Mouse (Mus musculus) spleen, adult 2 months (tissue): Measurements from ENCODE around the gene Msh6. TPM values are rescaled to one million over a fixed set of nuclear protein-coding genes. Genes with fewer than 3 reads are reported as not detected.
"Not testable (repeated sequence)": the region's sequence is repeated elsewhere in the genome, so short reads cannot be mapped to it uniquely, and the experiment has no call there.

Source experiments
- DNase-seq, 2 experiments: peaks; one replicate each; pipeline versions ENCODE4 v3.0.0 to v3.0.0-alpha.2; 2012 to 2021; ENCODE audit warnings: low spot score in 2 of 2, low read depth in 1 of 2
- H3K27ac ChIP-seq: fragments of 200-500 bp; 2 replicates; pipeline ENCODE4 v1.5.1; 2012; ENCODE audit warnings: low read length, inconsistent platforms; ENCODE audit not compliant: insufficient read depth
- H3K27me3 ChIP-seq: fragments of 200-500 bp; 2 replicates; pipeline ENCODE4 v1.6.1; 2012; ENCODE audit warnings: mild to moderate bottlenecking, moderate library complexity, low read length, inconsistent platforms; ENCODE audit not compliant: control insufficient read depth, insufficient read depth
- H3K36me3 ChIP-seq: fragments of 200-500 bp; 2 replicates; pipeline ENCODE4 v1.6.1; 2012; ENCODE audit warnings: mild to moderate bottlenecking, low read length, inconsistent platforms; ENCODE audit not compliant: control insufficient read depth, insufficient read depth
- H3K4me1 ChIP-seq: fragments of 200-500 bp; 2 replicates; pipeline ENCODE4 v1.6.1; 2011; ENCODE audit warnings: inconsistent platforms; ENCODE audit not compliant: control insufficient read depth, insufficient read depth, insufficient read length
- H3K4me3 ChIP-seq: fragments of 200-500 bp; 2 replicates; pipeline ENCODE4 v1.5.1; 2011; ENCODE audit warnings: mild to moderate bottlenecking, inconsistent platforms; ENCODE audit not compliant: insufficient read depth, insufficient read length; ENCODE audit errors: extremely low read depth
- CTCF ChIP-seq: fragments of 200-500 bp; IDR thresholded peaks from 2 replicates; pipeline ENCODE4 v1.5.1; 2011; ENCODE audit warnings: mild to moderate bottlenecking, inconsistent platforms; ENCODE audit not compliant: insufficient read depth, insufficient read length, insufficient replicate concordance; ENCODE audit errors: extremely low read depth
- POLR2A ChIP-seq: fragments of 200-500 bp; IDR thresholded peaks from 2 replicates; pipeline ENCODE4 v1.6.1; 2011; ENCODE audit warnings: low read depth, low read length, inconsistent platforms
- WGBS: fragments of 180-500 bp; shearing (Covaris S2); methylation state at CpG from one replicate; pipeline ENCODE4 v1.1.7; 2018; 5-methylcytosine and 5-hydroxymethylcytosine counted together
- polyA plus RNA-seq: library from polyadenylated mRNA; depleted of rRNA; stranded (reverse); fragments of >200 nt; gene quantifications from 2 replicates; pipeline ENCODE4 v1.2.3, GENCODE M21; 2012

Msh6 gene
- polyA plus RNA-seq, 1 experiment: 2.8 TPM

- WGBS: 100% methylated on average over 1 of the region's 1 CpGs
- no peak for DNase-seq
- no peak for TF ChIP-seq CTCF
- Histone ChIP-seq H3K4me3 (no peak overlapping the region), H3K36me3 (peaks cover 30% of the 10 kb centered on the region), H3K27me3 (no peaks in the 10 kb centered on the region), H3K4me1 (no peaks in the 10 kb centered on the region), H3K27ac (no peak overlapping the region)
Observed at GRCm38 (mm10) chr17:88004892-88005291, 30.0 kb downstream of the Msh6 start.

- Histone ChIP-seq H3K27ac (no peak overlapping the region), H3K27me3 (no peaks in the 10 kb centered on the region), H3K36me3 (peaks cover 36% of the 10 kb centered on the region), H3K4me1 (no peaks in the 10 kb centered on the region), H3K4me3 (no peak overlapping the region)
- TF ChIP-seq CTCF (no peak), POLR2A (no peak)
- DNase-seq: no peak
- WGBS: 95% methylated on average over 8 of the region's 8 CpGs
Observed at GRCm38 (mm10) chr17:88006956-88007355, 32.1 kb downstream of the Msh6 start.

- H3K27me3 ChIP-seq: no peaks in the 10 kb centered on the region
- peaks cover 6% of the 10 kb centered on the region for H3K4me1 ChIP-seq
- WGBS: 76% methylated on average over 1 of the region's 1 CpGs
- no peak overlapping the region for H3K4me3 ChIP-seq
- H3K36me3 ChIP-seq: peaks cover 27% of the 10 kb centered on the region
- no peak overlapping the region for H3K27ac ChIP-seq
- TF ChIP-seq POLR2A (no peak), CTCF (no peak)
- DNase-seq: no peak
Observed at GRCm38 (mm10) chr17:88014456-88014855, 39.6 kb downstream of the Msh6 start.

GRCm38 (mm10) chr17:88016027-88016426 is 41.2 kb downstream of the Msh6 start:
- H3K4me3 ChIP-seq, DNase-seq, H3K27me3 ChIP-seq, H3K27ac ChIP-seq, H3K4me1 ChIP-seq: not testable (repeated sequence)
- WGBS: 94% methylated on average over 8 of the region's 8 CpGs
- peaks cover 20% of the 10 kb centered on the region for H3K36me3 ChIP-seq

- TF ChIP-seq CTCF: no peak
- no peak for TF ChIP-seq POLR2A
- H3K27ac ChIP-seq: no peak overlapping the region
- H3K27me3 ChIP-seq: no peaks in the 10 kb centered on the region
- no peak overlapping the region for H3K4me3 ChIP-seq
- WGBS: 83% methylated on average over 1 of the region's 1 CpGs
- no peak for DNase-seq
- peaks cover 2% of the 10 kb centered on the region for H3K4me1 ChIP-seq
- no peaks in the 10 kb centered on the region for H3K36me3 ChIP-seq
Observed at GRCm38 (mm10) chr17:88023924-88024323, 49.1 kb downstream of the Msh6 start.

GRCm38 (mm10) chr17:88025227-88025626 is 50.4 kb downstream of the Msh6 start:
- TF ChIP-seq CTCF (no peak), POLR2A (no peak)
- Histone ChIP-seq H3K27me3 (no peaks in the 10 kb centered on the region), H3K4me1 (peaks cover 4% of the 10 kb centered on the region; the same call in 1 of the 2 replicates), H3K27ac (no peak overlapping the region), H3K4me3 (no peak overlapping the region), H3K36me3 (no peaks in the 10 kb centered on the region)
- DNase-seq: peak; percentile 58
- WGBS: 33% methylated on average over 4 of the region's 4 CpGs

- no peak overlapping the region for H3K4me3 ChIP-seq
- WGBS: 87% methylated on average over 17 of the region's 17 CpGs
- TF ChIP-seq CTCF (no peak), POLR2A (no peak)
- no peak overlapping the region for H3K27ac ChIP-seq
- DNase-seq: no peak
- peaks cover 4% of the 10 kb centered on the region; the same call in 1 of the 2 replicates for H3K4me1 ChIP-seq
- no peaks in the 10 kb centered on the region for H3K27me3 ChIP-seq
- H3K36me3 ChIP-seq: no peaks in the 10 kb centered on the region
Observed at GRCm38 (mm10) chr17:88029194-88029970, 54.5 kb downstream of the Msh6 start.
